Mouse (Mus musculus) megakaryocyte, embryonic 14.5 days (primary cell): ENCODE data around the gene Cygb.

Experiments
- FLI1 ChIP-seq: IDR thresholded peaks from 2 replicates; pipeline ENCODE4 v1.6.1; 2012; ENCODE audit warnings: low read length, inconsistent platforms, mixed read lengths
- GATA1 ChIP-seq: IDR thresholded peaks from 3 replicates; pipeline ENCODE4 v1.6.1; 2012; ENCODE audit warnings: mixed read lengths, low read length, inconsistent platforms, borderline replicate concordance

DNA sequence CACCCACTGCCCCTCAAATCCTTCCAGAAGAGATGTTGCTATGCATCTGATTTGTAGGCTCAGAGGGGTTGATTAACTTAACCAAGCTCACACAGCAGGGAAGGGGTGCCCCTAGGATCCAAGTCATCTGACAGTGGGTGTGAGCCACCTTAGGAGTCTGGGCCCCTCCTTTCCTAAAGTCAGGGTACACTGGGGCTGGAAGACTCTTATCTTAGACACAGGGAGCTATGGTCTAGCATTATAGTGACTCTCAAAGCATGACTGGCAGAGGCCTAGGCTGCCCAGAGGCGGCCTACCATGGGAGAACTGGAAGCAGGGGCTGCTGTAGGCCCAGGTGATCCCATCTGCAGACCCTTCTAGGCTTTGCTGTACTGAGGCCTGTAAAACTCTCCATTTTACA lies 41.6 kb downstream of the Cygb start:
- no peak for TF ChIP-seq GATA1
- TF ChIP-seq FLI1, result no peak
